In the genomic region with DNA sequence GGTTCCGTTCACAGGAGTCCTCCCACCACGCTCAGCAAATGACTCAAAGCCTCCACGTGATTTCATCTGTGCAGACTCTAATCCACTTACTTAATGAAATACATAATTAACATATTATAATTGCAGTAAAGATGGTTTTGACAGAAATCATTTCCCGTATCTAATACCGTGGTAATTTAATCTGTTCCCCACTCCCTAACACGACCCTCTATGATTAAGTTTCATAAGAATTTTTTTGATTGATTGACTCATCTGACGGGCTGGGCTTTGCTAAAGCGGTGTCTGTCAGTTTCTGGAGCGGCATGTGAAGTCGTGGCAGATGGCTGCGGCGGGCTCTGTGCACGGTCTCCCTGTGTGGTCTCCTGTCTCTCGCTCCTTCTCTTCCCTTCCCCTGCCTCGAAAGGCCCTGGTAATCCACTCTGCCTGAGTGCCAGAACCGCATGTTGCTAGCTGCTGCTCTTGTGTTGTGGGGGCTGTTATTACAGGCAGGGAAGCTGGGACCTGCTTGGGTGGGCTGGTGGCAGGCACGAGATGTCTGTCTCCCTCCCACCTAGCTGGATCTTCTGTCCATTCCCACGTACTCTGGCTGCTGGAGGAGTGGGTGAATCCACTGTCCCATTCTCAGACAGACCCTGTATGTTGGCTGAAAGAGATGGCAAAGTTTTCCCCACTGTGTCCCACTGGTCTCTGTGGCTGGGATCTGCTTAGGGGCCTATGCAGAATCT, we compare ENCODE assay signal across 9 mouse cellular contexts.
DNase-seq lines count a peak whose midpoint lies in the region; ATAC-seq lines count a peak whose summit lies in the region.
"Had no signal": no experiment of that assay in that cellular context is flagged by ENCODE, and none has a peak within 500 bp of the region (broad histone marks: within the 10 kb centered on the region; RNA-seq: fewer than 3 reads in every experiment).

No protein-coding gene starts in this region.

- 0 out of 2 replicates have a peak, but pooled peaks cover 4% of the 10 kb centered on the region for H3K9me3 ChIP-seq in neural tube, embryonic 11.5 days (ENCODE audit: control insufficient read depth, low read length)
- no peaks in the 10 kb centered on the region for H3K9me3 ChIP-seq in limb, embryonic 13.5 days
- no peaks in the 10 kb centered on the region for H3K9me3 ChIP-seq in stomach, embryonic 15.5 days

- ATAC-seq in neural tube, embryonic 11.5 days (ENCODE audit: insufficient read depth, low FRiP score, low TSS enrichment), result no peak
- peak; percentile 74; the same call in 1 of the 2 replicates for ATAC-seq in limb, embryonic 13.5 days (ENCODE audit: low FRiP score, low read depth)
- no peak for ATAC-seq in stomach, embryonic 15.5 days (ENCODE audit: insufficient read depth, low FRiP score, low read depth)

- H3K4me3 ChIP-seq in neural tube, embryonic 11.5 days (ENCODE audit: low read depth, low read length), result no peak overlapping the region
- no peak overlapping the region for H3K4me3 ChIP-seq in limb, embryonic 13.5 days
- no peak overlapping the region for H3K4me3 ChIP-seq in stomach, embryonic 15.5 days (replicated peaks)
- H3K4me3 ChIP-seq: left cerebral cortex, adult 2 months had no signal

- H3K27me3 ChIP-seq in neural tube, embryonic 11.5 days (ENCODE audit: control insufficient read depth, insufficient read depth, low read length), result no peaks in the 10 kb centered on the region
- no peaks in the 10 kb centered on the region for H3K27me3 ChIP-seq in limb, embryonic 13.5 days
- H3K27me3 ChIP-seq in stomach, embryonic 15.5 days (replicated peaks), result no peaks in the 10 kb centered on the region

- DNase-seq in cerebellum, postnatal 25 days, result peak; percentile 41 to 62
- no peak for DNase-seq in cerebellum, adult 9-10 months
- DNase-seq in neural tube, embryonic 11.5 days (ENCODE audit: low spot score), result peak; percentile 28
- no peak for DNase-seq in neural tube, embryonic 10.5 days (ENCODE audit: extremely low spot score, low spot score)
- DNase-seq in ovary, postnatal 14 days (ENCODE audit: low spot score), result no peak
- no peak for DNase-seq in kidney, postnatal 4 days

- no peak overlapping the region for H3K27ac ChIP-seq in neural tube, embryonic 11.5 days (ENCODE audit: low read depth, low read length)
- H3K27ac ChIP-seq in limb, embryonic 13.5 days, result no peak overlapping the region
- H3K27ac ChIP-seq in stomach, embryonic 15.5 days, result peak overlapping the region; percentile 8; the same call in 1 of the 2 replicates
- H3K27ac ChIP-seq: left cerebral cortex, adult 2 months had no signal

- no peaks in the 10 kb centered on the region for H3K36me3 ChIP-seq in neural tube, embryonic 11.5 days (ENCODE audit: control insufficient read depth, insufficient read depth, low read length)
- no peaks in the 10 kb centered on the region for H3K36me3 ChIP-seq in limb, embryonic 13.5 days
- no peaks in the 10 kb centered on the region for H3K36me3 ChIP-seq in stomach, embryonic 15.5 days

- H3K9ac ChIP-seq in neural tube, embryonic 11.5 days (ENCODE audit: low read length), result no peak overlapping the region
- H3K9ac ChIP-seq in limb, embryonic 13.5 days, result no peak overlapping the region
- H3K9ac ChIP-seq in stomach, embryonic 15.5 days, result no peak overlapping the region

- no peak overlapping the region for H3K4me2 ChIP-seq in neural tube, embryonic 11.5 days (ENCODE audit: low read depth)
- no peak overlapping the region for H3K4me2 ChIP-seq in limb, embryonic 13.5 days (replicated peaks)
- H3K4me2 ChIP-seq in stomach, embryonic 15.5 days, result no peak overlapping the region

- no peaks in the 10 kb centered on the region; the same call in 1 of the 2 replicates for H3K4me1 ChIP-seq in neural tube, embryonic 11.5 days (ENCODE audit: control insufficient read depth, insufficient read depth, low read length)
- H3K4me1 ChIP-seq in limb, embryonic 13.5 days, result peaks cover 25% of the 10 kb centered on the region
- H3K4me1 ChIP-seq in stomach, embryonic 15.5 days, result peaks cover 12% of the 10 kb centered on the region

- WGBS in neural tube, embryonic 11.5 days, result 59% methylated on average over 18 of the region's 18 CpGs
- 53% methylated on average over 18 of the region's 18 CpGs for WGBS in limb, embryonic 13.5 days
- 39% methylated on average over 18 of the region's 18 CpGs for WGBS in stomach, embryonic 15.5 days

Comparison
In these comparisons a context has a peak if more than half of its experiments do, and no peak if none do; other contexts are left out.
1. DNase-seq: peak in cerebellum, postnatal 25 days (2 of 2) and neural tube, embryonic 11.5 days (single experiment); none in cerebellum, adult 9-10 months (single experiment), neural tube, embryonic 10.5 days (single experiment), ovary, postnatal 14 days (single experiment) and kidney, postnatal 4 days (0 of 2).